Mouse (Mus musculus) left cerebral cortex, adult 18-20 months (tissue): Measurements from ENCODE around the gene P2ry14. TPM values are rescaled to one million over a fixed set of nuclear protein-coding genes. Genes with fewer than 3 reads are reported as not detected.

Source experiments
- DNase-seq, 2 experiments: peaks; one replicate each; pipeline ENCODE4 v3.0.0; 2021 to 2022; ENCODE audit warnings: low spot score in 2 of 2, mixed read lengths in 1 of 2
- long read RNA-seq, 2 experiments: library from polyadenylated mRNA; stranded (forward); transcript quantifications; one replicate each; pipeline ENCODE4 v2.0.0; 2021
- total RNA-seq, 2 experiments: library from RNA; stranded (reverse); gene quantifications; 2 replicates each; pipeline ENCODE4 v1.2.3; 2021

Gene P2ry14
- 1 to 10 TPM; 2.4 to 2.9 TPM for total RNA-seq
- long read RNA-seq, experiment 1, partial matches to known transcripts: 0 of 9 reads
- long read RNA-seq, experiment 1, other reads (novel, unspliced or antisense): 1 of 9 reads
- long read RNA-seq, experiment 2, full-length matches to known transcripts: 4 of 6 reads
- long read RNA-seq, experiment 2, partial matches to known transcripts: 0 of 6 reads
- long read RNA-seq, experiment 2, other reads (novel, unspliced or antisense): 2 of 6 reads

GRCm38 (mm10) chr3:59153424-59153823 is at the start of gene P2ry14:
TSS of gene P2ry14 (minus strand) at chr3:59153618.
- DNase-seq: no peak

GRCm38 (mm10) chr3:59197329-59197948 is 44.0 kb upstream of the P2ry14 start:
- no peak for DNase-seq

GRCm38 (mm10) chr3:59194938-59195337 is 41.5 kb upstream of the P2ry14 start, which contains the start of gene Gpr87:
TSS of gene Gpr87 (minus strand) at chr3:59195104.
- DNase-seq: no peak

- no peak for DNase-seq
Measured at GRCm38 (mm10) chr3:59194099-59194498, 40.7 kb upstream of the P2ry14 start.

- DNase-seq: no peak
Measured at GRCm38 (mm10) chr3:59191674-59192073, 38.3 kb upstream of the P2ry14 start.

- DNase-seq: no peak
Measured at GRCm38 (mm10) chr3:59187336-59187735, 33.9 kb upstream of the P2ry14 start.

- DNase-seq: no peak
Measured at GRCm38 (mm10) chr3:59185662-59186061, 32.2 kb upstream of the P2ry14 start.

GRCm38 (mm10) chr3:59182129-59182528 is 28.7 kb upstream of the P2ry14 start:
- no peak for DNase-seq

- DNase-seq: no peak
Measured at GRCm38 (mm10) chr3:59181134-59181533, 27.7 kb upstream of the P2ry14 start.

GRCm38 (mm10) chr3:59176871-59177270 is 23.5 kb upstream of the P2ry14 start:
- DNase-seq: no peak

GRCm38 (mm10) chr3:59175234-59175633 is 21.8 kb upstream of the P2ry14 start:
- DNase-seq: peak; percentile 36 to 37

- DNase-seq: no peak
Measured at GRCm38 (mm10) chr3:59174426-59175154, 21.2 kb upstream of the P2ry14 start.

GRCm38 (mm10) chr3:59169921-59170627 is 16.7 kb upstream of the P2ry14 start:
- DNase-seq: no peak

- DNase-seq: no peak
Measured at GRCm38 (mm10) chr3:59169215-59169614, 15.8 kb upstream of the P2ry14 start.

GRCm38 (mm10) chr3:59168476-59168875 is 15.1 kb upstream of the P2ry14 start:
- no peak for DNase-seq

- DNase-seq: no peak
Measured at GRCm38 (mm10) chr3:59167417-59168054, 14.1 kb upstream of the P2ry14 start.

GRCm38 (mm10) chr3:59160465-59160864 is 7.0 kb upstream of the P2ry14 start:
- DNase-seq: no peak

- no peak for DNase-seq
Measured at GRCm38 (mm10) chr3:59157048-59157447, 3.6 kb upstream of the P2ry14 start.

GRCm38 (mm10) chr3:59155404-59155803 is 2.0 kb upstream of the P2ry14 start:
- no peak for DNase-seq

- DNase-seq: no peak
Measured at GRCm38 (mm10) chr3:59154888-59155287, 1.5 kb upstream of the P2ry14 start.

- DNase-seq: no peak
Measured at GRCm38 (mm10) chr3:59150624-59151023, 2.8 kb downstream of the P2ry14 start.
